Mouse (Mus musculus) embryo, embryonic 9.5 days (tissue): ENCODE results near the gene Stk39.

ENCODE experiments used
- DNase-seq: peaks from one replicate; pipeline ENCODE4 v3.0.0-alpha.2; 2017; ENCODE audit errors: extremely low spot score

Stk39 gene

DNA sequence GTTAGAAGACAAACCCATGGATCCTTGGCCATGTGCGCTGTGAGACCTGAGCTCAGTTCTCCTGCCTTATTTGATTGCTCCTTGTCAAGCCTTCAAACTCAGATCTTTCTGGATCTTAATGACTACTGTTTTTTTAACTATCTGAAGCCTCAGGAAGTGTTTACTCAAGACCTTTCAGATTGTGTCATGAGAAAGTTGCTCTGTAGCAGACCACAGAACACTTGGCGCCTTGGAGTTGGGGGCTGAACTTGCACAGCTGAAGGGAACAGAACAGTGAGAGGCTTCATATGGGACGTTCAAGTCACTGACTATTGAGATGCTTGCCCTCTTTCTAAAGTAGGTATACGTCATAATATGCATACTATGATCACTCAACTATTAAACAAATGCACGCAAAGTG lies 239.1 kb downstream of the Stk39 start:
- DNase-seq = no peak

DNA sequence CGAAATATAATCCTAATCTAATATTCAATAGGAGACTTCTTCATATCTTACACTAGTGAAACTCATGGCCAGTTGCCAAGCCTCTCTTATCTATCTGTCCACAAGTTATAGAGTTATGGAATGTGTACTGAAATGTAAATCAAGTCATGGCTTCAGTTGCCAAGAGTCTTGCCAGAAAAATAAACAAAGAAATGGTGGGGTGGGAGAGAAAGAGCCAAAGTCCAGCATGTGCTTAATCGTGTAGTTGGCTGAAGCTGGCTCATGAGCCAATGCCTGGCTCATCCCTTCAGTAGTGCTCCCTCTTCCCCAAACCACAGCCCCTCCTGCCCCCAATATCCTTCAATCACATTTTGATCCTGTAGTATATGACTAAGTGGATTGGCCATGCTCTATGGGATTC lies 242.2 kb downstream of the Stk39 start:
- DNase-seq = no peak

GRCm38 (mm10) chr2:68229081-68229480 lies 243.0 kb downstream of the Stk39 start:
- DNase-seq = no peak

DNA sequence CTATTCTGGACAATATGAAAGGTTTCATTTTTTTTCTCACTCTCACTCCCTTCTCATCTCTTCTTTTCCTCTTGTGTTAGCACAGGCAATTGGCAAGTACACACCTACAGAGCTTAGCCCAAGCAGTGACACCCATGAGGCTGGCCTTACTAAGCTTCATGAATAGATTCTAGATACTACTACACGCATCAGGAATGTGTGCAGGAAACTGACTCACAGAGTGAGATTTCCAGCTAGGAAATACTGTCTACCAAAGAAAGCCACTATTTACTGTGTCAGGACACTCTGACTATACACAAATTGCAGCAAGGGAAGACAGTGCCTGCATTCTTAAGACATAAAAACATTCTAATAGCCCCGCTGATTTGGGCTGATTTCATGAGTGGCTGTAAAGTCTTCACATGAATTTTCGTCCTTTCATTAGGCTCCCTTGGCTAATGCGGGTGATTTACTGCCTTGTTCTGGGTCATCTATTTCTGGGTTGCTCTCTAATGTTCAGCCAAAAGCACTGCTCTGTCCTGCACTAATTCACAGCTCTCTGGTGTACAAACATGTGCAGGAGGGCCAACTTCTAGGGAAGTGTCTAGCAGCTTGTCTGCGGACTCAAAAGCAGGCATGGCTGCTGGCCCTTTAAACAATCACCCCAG lies 249.7 kb downstream of the Stk39 start:
- no peak for DNase-seq

DNA sequence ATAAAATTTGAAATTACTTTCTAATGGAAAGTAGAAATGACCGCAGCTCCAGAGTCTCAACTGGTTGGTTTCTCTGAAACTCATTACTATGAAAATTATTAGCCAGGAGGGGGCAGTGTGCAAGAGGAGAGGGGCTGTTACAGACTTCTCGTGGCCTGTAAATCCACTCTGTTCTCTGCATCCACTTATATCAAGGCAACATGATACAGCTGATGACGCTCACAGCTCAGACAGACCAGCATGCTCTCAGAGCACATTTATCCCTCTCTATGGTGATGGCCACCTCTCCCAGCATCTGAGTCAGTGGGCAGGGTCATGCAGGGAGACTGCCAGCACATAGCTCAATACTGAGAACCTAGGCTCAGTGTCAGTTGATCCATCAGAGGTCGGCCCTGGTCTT lies 250.8 kb downstream of the Stk39 start:
- no peak for DNase-seq

GRCm38 (mm10) chr2:68219823-68220222 lies 252.2 kb downstream of the Stk39 start:
- no peak for DNase-seq

DNA sequence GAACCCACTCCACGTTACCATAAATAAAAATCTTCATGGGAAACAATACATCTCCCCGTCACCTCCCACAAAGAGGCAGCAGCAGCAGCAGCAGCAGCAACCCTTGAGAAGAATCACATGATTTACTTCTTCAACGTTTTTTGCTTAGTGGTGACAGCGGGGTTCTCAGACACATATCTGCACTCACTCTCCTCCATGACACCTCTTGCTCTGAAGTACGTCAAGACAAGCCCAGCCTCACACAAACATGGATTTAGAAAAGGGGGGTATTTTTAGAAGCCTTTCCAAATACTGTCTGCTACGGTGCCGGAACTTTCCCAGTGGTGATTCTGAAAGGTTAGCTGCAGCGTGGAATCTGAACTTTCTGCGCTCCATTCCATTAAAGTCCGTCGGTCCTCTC lies 256.9 kb downstream of the Stk39 start:
- no peak for DNase-seq

- no peak for DNase-seq
These were observed 257.7 kb downstream of the Stk39 start for GRCm38 (mm10) chr2:68214400-68214799.

GRCm38 (mm10) chr2:68211443-68211842 lies 260.6 kb downstream of the Stk39 start:
- no peak for DNase-seq

DNA sequence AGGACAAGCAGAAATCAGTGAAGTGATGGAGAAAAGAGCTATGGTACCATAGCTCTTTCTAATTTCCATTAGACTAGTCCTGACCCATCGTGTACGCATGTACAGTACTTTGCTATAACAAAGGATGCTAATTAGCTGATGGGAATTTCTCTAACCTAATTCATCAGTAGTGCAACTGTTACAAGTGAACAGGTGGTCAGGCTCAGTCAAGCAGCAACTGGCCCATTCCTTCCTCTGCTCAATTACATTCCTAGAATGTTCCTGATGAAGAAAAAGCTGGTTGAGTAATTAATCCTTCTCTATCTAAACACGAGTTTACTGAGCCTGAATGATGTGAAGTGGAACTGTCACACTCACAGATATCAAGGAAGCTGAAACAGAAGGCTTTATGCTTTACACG lies 275.8 kb downstream of the Stk39 start:
- no peak for DNase-seq

GRCm38 (mm10) chr2:68194444-68194843 lies 277.6 kb downstream of the Stk39 start:
- no peak for DNase-seq

DNA sequence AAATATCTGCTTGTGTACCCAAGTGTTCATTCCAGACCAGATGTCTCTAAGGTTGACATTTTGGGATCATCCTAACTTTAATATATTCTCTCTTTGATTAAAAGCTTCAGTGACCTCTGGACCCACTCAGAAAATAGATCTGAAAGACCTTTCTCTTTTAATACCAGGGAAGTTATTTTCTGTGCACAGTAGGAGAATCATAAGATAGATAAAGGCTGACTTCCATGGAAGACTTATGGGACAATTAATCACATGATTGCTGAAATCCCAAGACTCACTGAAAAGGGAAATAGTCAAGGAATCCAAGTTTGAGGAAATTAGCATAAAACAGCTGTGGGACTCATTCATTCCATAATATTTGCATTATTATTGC lies 278.6 kb downstream of the Stk39 start:
- DNase-seq = no peak

DNA sequence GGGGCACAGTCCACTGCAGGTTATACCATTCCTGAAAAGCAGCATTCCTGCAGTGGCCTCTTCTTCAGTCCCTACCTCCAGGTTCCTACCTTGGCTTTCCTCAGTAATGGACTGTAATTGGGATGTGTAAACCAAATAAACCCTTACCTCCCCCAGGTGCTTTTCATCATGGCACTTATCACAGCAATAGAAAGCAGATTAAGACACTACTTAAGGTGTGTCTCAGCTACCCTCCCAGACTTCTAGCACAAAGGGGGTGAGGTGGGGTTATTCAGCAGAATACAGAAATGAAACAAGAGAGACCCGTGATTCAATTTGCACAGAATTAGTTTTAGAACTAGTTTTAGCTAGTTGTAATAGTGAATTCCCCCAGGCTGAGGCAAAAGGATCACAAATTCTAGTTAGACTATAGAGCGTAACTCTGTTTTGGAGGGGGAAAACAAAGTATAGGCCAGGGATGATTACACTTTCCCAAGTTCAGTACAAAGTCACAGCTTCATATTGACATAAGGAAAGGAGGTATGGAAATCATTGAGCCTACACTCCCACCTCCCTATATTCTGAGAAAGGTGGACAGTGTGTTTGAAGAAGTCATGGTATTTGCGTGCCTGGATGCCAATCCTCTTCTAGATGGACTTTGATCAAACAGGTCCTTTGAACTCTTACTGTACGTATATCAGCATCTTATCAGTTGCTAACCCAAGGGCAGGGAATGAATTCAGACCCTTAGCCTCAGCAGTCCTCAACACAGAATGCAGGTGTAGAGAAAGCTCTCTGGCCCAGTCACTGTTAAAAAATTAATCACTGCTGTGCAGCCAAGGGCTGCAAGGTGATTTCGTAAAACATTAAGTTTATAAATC lies 279.2 kb downstream of the Stk39 start:
- DNase-seq = no peak

DNA sequence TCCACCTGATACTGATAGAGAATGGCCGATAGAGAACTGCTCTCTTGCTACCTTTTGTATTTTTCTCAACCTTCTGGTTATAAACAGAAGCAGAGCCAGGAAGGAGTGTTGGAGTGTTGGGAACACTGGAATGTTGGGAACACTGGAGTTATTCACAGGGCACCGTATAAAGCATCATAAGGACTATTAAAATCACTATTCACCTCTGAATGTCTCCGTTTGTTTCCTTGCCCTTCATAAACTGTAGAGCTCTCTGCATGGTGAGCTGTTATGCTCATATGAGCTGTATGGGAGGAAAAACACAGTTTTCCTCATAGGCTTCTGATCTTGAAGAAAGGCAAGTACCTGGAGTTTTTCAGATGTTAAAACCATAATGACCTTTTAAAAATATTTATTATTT lies 295.6 kb downstream of the Stk39 start:
- DNase-seq = no peak

DNA sequence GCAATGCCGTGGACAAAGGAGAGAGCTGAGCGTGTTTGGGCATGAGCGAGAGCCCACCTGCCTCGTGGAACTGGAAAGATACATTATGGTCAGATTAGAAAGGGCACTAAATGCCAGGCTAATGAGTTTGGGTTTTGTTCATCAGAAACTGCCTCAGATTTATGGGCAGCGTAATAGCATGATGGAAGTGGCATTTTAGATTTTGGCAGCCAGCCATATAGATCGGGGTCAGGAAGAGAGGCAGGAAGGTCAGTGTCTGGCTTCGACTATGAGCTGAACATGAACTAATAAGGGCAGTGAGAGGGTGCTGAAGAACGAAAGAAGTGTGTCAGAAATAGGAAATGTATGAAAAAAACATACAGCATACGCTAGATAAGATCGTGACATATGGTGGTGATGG lies 300.8 kb downstream of the Stk39 start:
- no peak for DNase-seq

- DNase-seq = no peak
These were observed 310.1 kb downstream of the Stk39 start for GRCm38 (mm10) chr2:68162012-68162411.

DNA sequence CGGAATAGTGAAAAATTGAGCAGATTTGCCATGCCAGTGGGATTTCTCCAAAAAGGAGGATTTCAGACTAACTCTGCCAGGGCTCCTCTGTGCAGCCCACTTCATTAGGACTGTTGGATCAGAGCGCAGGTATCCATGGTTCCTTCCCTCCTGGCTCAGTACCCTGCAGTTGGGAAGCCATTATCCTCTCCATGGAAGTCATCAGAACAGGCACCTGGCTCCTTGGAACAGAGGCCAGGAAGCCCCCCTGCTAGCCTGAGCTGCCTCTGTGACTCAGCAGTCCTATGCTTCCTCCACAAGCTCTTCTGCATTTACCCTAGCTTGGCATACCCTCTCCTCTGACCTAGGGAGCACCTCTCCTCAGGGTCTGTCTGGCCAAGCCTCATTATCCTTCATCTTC lies 311.5 kb downstream of the Stk39 start:
- DNase-seq = no peak
